Mouse (Mus musculus) adrenal gland, adult 18-20 months (tissue): Measurements from ENCODE around the gene Kif1c. TPM values are rescaled to one million over a fixed set of nuclear protein-coding genes. Genes with fewer than 3 reads are reported as not detected.
A peak's percentile ranks its signal among the peaks of the same experiment; 100 is the strongest.

Experiments used
- DNase-seq, 2 experiments: peaks; one replicate each; pipeline ENCODE4 v3.0.0; 2021 to 2022; ENCODE audit warnings: low spot score in 2 of 2
- total RNA-seq, 2 experiments: library from RNA; stranded (reverse); gene quantifications; 1 replicate in 1 of 2; 2 replicates in 1 of 2; pipeline ENCODE4 v1.2.3; 2021

Kif1c gene
- total RNA-seq, 2 experiments from 2014 or later: 153 to 212 TPM

- no peak for DNase-seq
Observed at GRCm38 (mm10) chr11:70689578-70689977, 10.8 kb upstream of the Kif1c start.

DNA sequence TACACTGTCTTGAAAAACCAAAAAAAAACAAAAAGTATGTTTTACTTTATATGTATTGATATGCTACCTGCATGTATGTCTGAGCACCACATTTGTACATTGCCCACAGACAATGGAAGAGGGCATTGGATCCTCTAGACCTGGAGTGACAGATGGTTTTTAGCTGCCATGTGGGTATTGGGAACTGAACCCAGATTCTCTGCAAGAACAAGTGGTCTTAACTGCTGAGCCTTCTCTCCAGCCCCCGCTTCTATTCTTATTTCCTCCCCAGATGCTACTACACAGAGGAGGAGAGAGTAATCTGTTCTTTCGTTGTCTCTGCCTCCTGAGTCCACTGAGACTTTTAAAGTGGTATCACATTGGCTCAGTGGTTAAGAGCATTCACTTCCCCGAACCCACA, 6.8 kb upstream of the Kif1c start:
- DNase-seq: no peak

- no peak for DNase-seq
Observed at GRCm38 (mm10) chr11:70697376-70697775, 3.0 kb upstream of the Kif1c start.

- DNase-seq: no peak
Observed at GRCm38 (mm10) chr11:70699051-70699450, 1.3 kb upstream of the Kif1c start.

GRCm38 (mm10) chr11:70700613-70701012, 265 bp downstream of the Kif1c start:
- DNase-seq: peak; percentile 71 to 74

GRCm38 (mm10) chr11:70701221-70701955, 1.0 kb downstream of the Kif1c start:
- no peak for DNase-seq

GRCm38 (mm10) chr11:70701984-70702733, 1.8 kb downstream of the Kif1c start:
- DNase-seq: no peak

GRCm38 (mm10) chr11:70702781-70703180, 2.4 kb downstream of the Kif1c start:
- no peak for DNase-seq

DNA sequence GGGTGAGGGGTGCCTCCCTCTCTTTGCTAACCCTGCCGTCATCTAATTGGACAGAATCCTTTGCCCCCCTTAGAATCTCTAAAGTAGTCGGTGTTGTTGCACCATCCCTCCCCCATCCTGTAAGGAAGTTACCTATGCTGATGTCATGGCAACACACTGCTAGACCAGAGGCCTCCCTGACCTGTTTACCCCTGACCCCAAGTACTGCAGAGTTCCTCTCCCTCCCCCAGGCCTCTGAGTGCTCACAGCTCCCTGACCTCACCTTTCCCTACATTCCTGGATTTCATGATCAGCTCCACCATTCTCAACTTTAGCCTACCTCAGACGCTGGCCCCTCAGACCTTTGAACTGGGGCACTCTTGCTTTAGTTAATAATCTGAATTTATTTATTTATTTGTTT, 5.8 kb downstream of the Kif1c start:
- no peak for DNase-seq

DNA sequence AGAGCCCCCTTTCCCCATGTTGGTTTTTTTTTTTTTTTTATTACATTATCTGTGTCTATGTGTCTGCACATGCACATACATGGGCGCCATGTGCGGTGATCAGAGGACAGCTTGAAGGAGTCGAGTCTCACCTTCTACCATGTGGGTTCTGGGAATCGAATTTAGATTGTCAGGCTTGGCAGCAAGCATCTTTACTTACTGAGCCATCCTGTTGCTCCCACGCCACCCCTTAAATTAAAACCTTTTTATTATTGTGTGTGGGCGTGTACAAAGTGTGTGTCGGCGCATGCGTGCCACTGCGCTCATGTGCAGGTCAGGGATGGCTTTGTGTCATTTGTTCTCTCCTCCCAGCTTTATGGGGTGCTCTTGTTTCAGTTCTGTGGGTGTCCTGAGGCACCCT, 10.7 kb downstream of the Kif1c start:
- no peak for DNase-seq

GRCm38 (mm10) chr11:70713222-70713621, 12.9 kb downstream of the Kif1c start:
- DNase-seq: no peak

DNA sequence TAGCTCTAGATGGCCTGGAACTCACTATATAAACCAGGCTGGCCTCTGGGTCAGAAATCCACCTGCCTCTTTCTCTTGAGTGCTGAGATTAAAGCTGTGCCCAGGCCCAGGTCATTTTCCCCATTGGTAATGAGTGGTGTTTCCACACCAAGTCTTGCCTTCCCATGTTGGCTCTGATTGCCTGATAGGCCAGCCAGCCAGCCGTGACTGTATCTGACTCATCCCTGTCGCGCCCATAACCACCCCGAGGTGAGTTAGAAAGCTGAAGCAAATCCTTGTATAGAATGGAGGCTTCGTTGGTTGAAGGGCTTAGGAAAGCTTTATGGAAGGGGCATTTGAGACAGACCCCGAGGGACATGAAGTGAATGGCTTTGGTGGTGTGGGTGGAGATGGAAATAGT, 15.5 kb downstream of the Kif1c start:
- no peak for DNase-seq

- peak in 1 of 2 experiments; percentile 38 for DNase-seq
Observed at GRCm38 (mm10) chr11:70718481-70718880, 18.1 kb downstream of the Kif1c start.

- DNase-seq: no peak
Observed at GRCm38 (mm10) chr11:70720567-70720966, 20.2 kb downstream of the Kif1c start.

GRCm38 (mm10) chr11:70721072-70721471, 20.7 kb downstream of the Kif1c start:
- peak in 1 of 2 experiments; percentile 35 for DNase-seq

- DNase-seq: no peak
Observed at GRCm38 (mm10) chr11:70724706-70725105, 24.4 kb downstream of the Kif1c start.

- no peak for DNase-seq
Observed at GRCm38 (mm10) chr11:70726585-70726984, 26.2 kb downstream of the Kif1c start.

DNA sequence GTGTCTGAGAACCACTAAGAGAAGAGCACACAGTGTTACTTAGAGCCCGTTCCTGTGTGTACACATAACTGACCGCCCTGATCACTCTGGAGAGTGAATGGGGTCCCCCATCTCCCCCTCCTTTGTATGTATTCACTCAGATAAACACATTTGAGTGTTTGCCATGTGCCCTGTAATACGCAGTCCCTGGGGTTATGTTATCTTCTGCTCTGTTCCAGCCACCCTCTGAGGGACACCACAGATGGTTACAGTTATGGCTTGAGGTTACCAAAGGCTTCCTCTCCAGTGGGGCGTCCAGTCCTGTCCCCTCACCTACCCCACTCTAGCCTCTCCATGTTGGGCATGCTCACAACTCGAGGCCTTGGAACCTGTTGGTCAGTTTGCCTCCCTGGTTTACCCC, 27.0 kb downstream of the Kif1c start:
- no peak for DNase-seq

DNA sequence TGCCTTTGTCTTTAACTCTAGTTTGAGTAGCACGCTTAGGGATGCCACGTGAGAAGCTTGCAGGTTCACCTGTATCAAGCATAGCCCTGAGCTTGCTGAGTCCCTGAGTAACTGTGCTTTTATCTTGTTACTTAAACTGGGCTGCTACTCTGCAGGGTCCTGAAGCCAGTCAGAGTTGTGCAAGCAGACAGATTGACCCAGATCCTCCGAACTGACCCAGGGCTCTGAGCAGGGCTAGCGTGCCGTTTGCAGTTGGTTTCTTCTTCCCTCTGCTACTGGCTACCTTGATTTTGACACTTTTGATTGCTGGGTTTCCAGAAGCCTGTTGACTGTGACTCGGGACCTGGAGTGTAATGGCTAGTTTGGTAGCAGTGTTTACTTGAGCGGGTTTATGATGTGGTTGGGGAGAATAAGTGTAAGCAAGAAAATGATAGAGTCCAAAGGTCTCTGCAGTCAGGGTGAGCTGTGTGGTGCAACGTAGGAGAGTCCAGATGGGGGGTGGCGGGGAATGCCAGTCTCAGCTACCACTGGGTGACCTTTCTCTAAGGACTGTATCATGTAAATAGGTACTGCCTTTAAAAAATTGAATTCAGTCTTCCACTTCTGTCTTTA, 30.2 kb downstream of the Kif1c start:
- no peak for DNase-seq

DNA sequence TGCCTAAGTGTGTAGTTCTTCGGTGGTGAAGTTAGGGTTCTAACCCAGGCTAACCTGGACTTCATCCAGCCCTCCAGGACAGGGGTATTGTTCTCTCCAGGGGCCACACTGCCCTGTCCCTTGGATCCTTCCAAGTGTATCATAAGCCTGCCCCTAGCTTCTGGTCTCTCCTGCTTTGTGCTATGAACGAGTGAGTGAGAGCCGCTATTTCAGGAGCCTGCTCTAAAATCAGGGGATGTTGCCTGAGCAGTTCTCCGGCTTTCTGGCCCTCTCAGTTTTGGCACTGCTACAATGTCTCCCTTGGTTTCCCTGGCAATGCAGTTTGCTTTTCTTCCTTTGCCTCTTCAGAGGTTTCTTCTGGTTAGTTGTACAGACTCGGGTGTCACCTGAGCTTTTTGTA, 30.8 kb downstream of the Kif1c start:
- no peak for DNase-seq

DNA sequence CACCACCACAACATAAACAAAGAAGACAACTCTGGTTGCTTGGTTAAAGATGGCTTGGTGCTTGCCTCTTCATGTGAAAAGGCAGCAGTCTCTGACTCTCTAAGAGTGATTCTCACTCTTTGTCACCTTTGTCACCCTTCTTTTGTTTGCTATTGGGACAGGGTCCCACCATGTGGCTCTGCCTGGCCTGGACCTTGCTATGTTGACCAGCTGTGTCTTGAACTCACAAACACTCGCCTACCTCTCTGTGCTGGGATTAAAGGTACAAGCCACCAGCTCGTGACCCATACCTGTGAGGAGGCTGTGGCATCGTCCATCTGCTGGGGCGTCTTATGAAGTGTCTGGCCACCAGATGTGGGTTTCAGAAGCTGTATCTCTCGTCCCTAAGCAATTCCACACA, 32.9 kb downstream of the Kif1c start:
- no peak for DNase-seq

GRCm38 (mm10) chr11:70737749-70738148, 37.4 kb downstream of the Kif1c start:
- DNase-seq: no peak
